Comparison of ENCODE assay signal across 26 mouse cellular contexts in the genomic region with DNA sequence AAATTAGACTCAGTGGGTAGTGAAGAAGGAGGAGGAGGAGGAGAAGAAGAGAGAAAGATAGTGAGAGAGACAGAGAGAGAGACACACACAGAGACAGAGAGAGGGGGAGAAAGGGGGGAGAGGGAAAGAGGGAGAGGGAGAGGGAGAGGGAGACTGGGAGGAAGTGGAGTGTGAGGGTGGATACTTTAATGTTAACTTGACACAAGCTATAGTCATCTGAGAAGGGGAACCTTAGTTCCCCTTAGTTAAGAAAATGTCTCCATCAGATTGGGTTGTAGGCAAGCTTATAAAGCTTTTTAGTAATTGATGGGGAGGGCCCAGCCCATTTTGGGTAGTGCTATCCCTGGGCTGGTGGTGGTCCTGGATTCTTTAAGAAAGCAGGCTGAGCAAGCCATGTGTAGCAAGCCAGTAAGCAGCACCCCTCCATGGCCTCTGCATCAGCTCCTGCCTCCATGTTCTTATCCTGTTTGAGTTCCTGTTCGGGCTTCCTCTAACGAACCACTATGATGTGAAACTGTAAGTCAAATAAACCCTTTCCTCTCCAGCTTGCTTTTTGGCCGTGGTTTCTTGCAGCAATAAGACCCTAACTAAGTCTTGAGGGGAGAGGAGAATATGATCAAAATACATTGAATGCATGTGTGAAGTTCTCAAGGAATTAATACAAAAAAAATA. TPM values are rescaled to one million over a fixed set of nuclear protein-coding genes. Genes with fewer than 3 reads are reported as not detected.
DNase-seq lines count a peak whose midpoint lies in the region; ATAC-seq and TF ChIP-seq lines count a peak whose summit lies in the region.
"Had no signal": no experiment of that assay in that cellular context is flagged by ENCODE, and none has a peak within 500 bp of the region (broad histone marks: within the 10 kb centered on the region; RNA-seq: fewer than 3 reads in every experiment).

No protein-coding gene starts in this region.

- no peaks in the 10 kb centered on the region for H3K27me3 ChIP-seq in liver, embryonic 16.5 days (ENCODE audit: control insufficient read depth, insufficient read depth, low read depth, low read length)
- no peaks in the 10 kb centered on the region for H3K27me3 ChIP-seq in small intestine, adult 2 months (ENCODE audit: control insufficient read depth, insufficient read depth, low read length)
- H3K27me3 ChIP-seq: embryonic facial prominence, embryonic 15.5 days; hindbrain, embryonic 15.5 days; midbrain, embryonic 13.5 days had no signal

- no peak for TF ChIP-seq CTCF in small intestine, adult 2 months (IDR thresholded peaks at IDR 0.05; ENCODE audit: extremely low read depth, insufficient read length, insufficient replicate concordance, low read depth, low read length)
- TF ChIP-seq CTCF in gastrocnemius, adult 2 months (IDR thresholded peaks at IDR 0.05), result no peak

- TF ChIP-seq POLR2A in small intestine, adult 2 months (IDR thresholded peaks at IDR 0.05; ENCODE audit: low read depth, low read length), result no peak

- no peaks in the 10 kb centered on the region for H3K9me3 ChIP-seq in liver, embryonic 16.5 days (replicated peaks; ENCODE audit: control insufficient read depth, low read length)
- H3K9me3 ChIP-seq: embryonic facial prominence, embryonic 15.5 days; G1E; hindbrain, embryonic 15.5 days; midbrain, embryonic 13.5 days had no signal

- no peak overlapping the region for H3K9ac ChIP-seq in liver, embryonic 16.5 days (ENCODE audit: low read depth, low read length)
- H3K9ac ChIP-seq: embryonic facial prominence, embryonic 15.5 days; hindbrain, embryonic 15.5 days; liver, embryonic 14.5 days; midbrain, embryonic 13.5 days had no signal

- DNase-seq in lung, postnatal 36 days, result peak; percentile 10
- DNase-seq in lung, adult 18-20 months, result no peak
- DNase-seq in MEL-GATA-1-ER (ENCODE audit: extremely low read depth, low read depth), result peak; percentile 51
- no peak for DNase-seq in cerebellum, adult 9-10 months
- DNase-seq in gastrocnemius, adult 2 months, result no peak
- DNase-seq: adrenal gland, adult 2 months; cerebellum, adult 9-11 months; embryo, embryonic 11 days; gastrocnemius, postnatal 14 days; left cerebral cortex, postnatal 4 days; right cerebral cortex, postnatal 25 days had no signal

- intact Hi-C loops in gastrocnemius, adult 2 months (cut with DNase I), result loop anchor here (5.0 to 10.0 kb wide), 2 partner anchors 152 to 220 kb away; no protein-coding TSS in a partner anchor

- no peak overlapping the region for H3K4me2 ChIP-seq in liver, embryonic 16.5 days (ENCODE audit: low read depth, low read length)
- H3K4me2 ChIP-seq: embryonic facial prominence, embryonic 15.5 days; hindbrain, embryonic 15.5 days; midbrain, embryonic 13.5 days had no signal

- H3K36me3 ChIP-seq in liver, embryonic 16.5 days (ENCODE audit: control insufficient read depth, insufficient read depth), result no peaks in the 10 kb centered on the region
- H3K36me3 ChIP-seq in small intestine, adult 2 months (ENCODE audit: control insufficient read depth, insufficient read depth, low read length), result no peaks in the 10 kb centered on the region
- H3K36me3 ChIP-seq: embryonic facial prominence, embryonic 15.5 days; G1E; hindbrain, embryonic 15.5 days; midbrain, embryonic 13.5 days had no signal

- WGBS in liver, embryonic 16.5 days (ENCODE audit: insufficient replicate concordance), result 10% methylated on average over 3 of the region's 3 CpGs
- WGBS in small intestine, adult 2 months, result 30% methylated on average over 3 of the region's 3 CpGs

- H3K27ac ChIP-seq in liver, embryonic 16.5 days (ENCODE audit: low read length), result peak overlapping the region; percentile 48; the same call in 1 of the 2 replicates
- peak overlapping the region; percentile 74 for H3K27ac ChIP-seq in small intestine, adult 2 months (ENCODE audit: insufficient read depth, low read depth, low read length)
- H3K27ac ChIP-seq in gastrocnemius, adult 2 months, result no peak overlapping the region
- H3K27ac ChIP-seq: embryonic facial prominence, embryonic 15.5 days; hindbrain, embryonic 15.5 days; liver, embryonic 14.5 days; midbrain, embryonic 13.5 days had no signal

- no peak overlapping the region for H3K4me3 ChIP-seq in liver, embryonic 16.5 days (ENCODE audit: low read depth, low read length)
- H3K4me3 ChIP-seq in small intestine, adult 2 months (ENCODE audit: low read depth, low read length), result no peak overlapping the region
- H3K4me3 ChIP-seq in gastrocnemius, adult 2 months, result no peak overlapping the region
- H3K4me3 ChIP-seq: embryonic facial prominence, embryonic 15.5 days; hindbrain, embryonic 15.5 days; midbrain, embryonic 13.5 days had no signal

- ATAC-seq in liver, embryonic 16.5 days (ENCODE audit: low read depth), result no peak
- ATAC-seq: intestine, embryonic 16.5 days; midbrain, embryonic 13.5 days had no signal

- no peaks in the 10 kb centered on the region for H3K4me1 ChIP-seq in liver, embryonic 16.5 days (ENCODE audit: control insufficient read depth, low read depth, low read length)
- H3K4me1 ChIP-seq in small intestine, adult 2 months (ENCODE audit: control insufficient read depth, insufficient read depth, insufficient read length, low read length), result no peaks in the 10 kb centered on the region; the same call in 1 of the 2 replicates
- H3K4me1 ChIP-seq: embryonic facial prominence, embryonic 15.5 days; hindbrain, embryonic 15.5 days; midbrain, embryonic 13.5 days had no signal

RNA-seq across cellular contexts. Expression of gene Slc36a3, which starts 3.0 kb away (rescaled TPM):
- polyA plus RNA-seq in liver, embryonic 16.5 days (2015; fragmentation: Nextera tagmentation; extraction: Ambion mirVana), result not detected in 2 replicates
- polyA plus RNA-seq in small intestine, adult 2 months (2012; rRNA removed), result 0.18 and 0.23 TPM in 2 replicates
- not detected for total RNA-seq in gastrocnemius, adult 2 months (2021)
- total RNA-seq: adrenal gland, adult 2 months; gastrocnemius, postnatal 14 days; heart, postnatal 10 days; layer of hippocampus, adult 18-20 months; left cerebral cortex, adult 18-20 months; left cerebral cortex, postnatal 4 days had no signal
- polyA plus RNA-seq: embryonic facial prominence, embryonic 15.5 days; forebrain, embryonic 11.5 days; frontal cortex, adult 2 months; G1E; hindbrain, embryonic 15.5 days; intestine, embryonic 16.5 days; kidney, embryonic 16.5 days; liver, embryonic 14.5 days; midbrain, embryonic 13.5 days; neural tube, embryonic 11.5 days had no signal

RNA-seq across cellular contexts. Expression of gene Slc36a2, which starts 30.3 kb away (rescaled TPM):
- 39.3 and 51.1 TPM in 2 replicates for polyA plus RNA-seq in liver, embryonic 16.5 days (2015; fragmentation: Nextera tagmentation; extraction: Ambion mirVana)
- polyA plus RNA-seq in small intestine, adult 2 months (2012; rRNA removed), result 0.90 and 1.6 TPM in 2 replicates
- under 1 TPM; 0.15 to 0.61 TPM for total RNA-seq in gastrocnemius, adult 2 months (2021)
- polyA plus RNA-seq: forebrain, embryonic 11.5 days; G1E had no signal

RNA-seq across cellular contexts. Expression of gene Slc36a1, which starts 49.6 kb away (rescaled TPM):
- polyA plus RNA-seq in liver, embryonic 16.5 days (2015; fragmentation: Nextera tagmentation; extraction: Ambion mirVana), result 2.3 and 2.5 TPM in 2 replicates
- polyA plus RNA-seq in small intestine, adult 2 months (2012; rRNA removed), result 48.9 and 96.4 TPM in 2 replicates
- 1 to 10 TPM; 6.2 TPM for total RNA-seq in gastrocnemius, adult 2 months (2021)

RNA-seq across cellular contexts. Expression of gene Gm2a, which starts 56.6 kb away (rescaled TPM):
- 27.4 and 32.6 TPM in 2 replicates for polyA plus RNA-seq in liver, embryonic 16.5 days (2015; fragmentation: Nextera tagmentation; extraction: Ambion mirVana)
- polyA plus RNA-seq in small intestine, adult 2 months (2012; rRNA removed), result 16.6 and 24.2 TPM in 2 replicates
- total RNA-seq in gastrocnemius, adult 2 months (2021), result 1 to 10 TPM; 6.5 to 6.7 TPM
- polyA plus RNA-seq: G1E had no signal

Comparison
In these comparisons a context has a peak if more than half of its experiments do, and no peak if none do; other contexts are left out.
1. DNase-seq: peak in lung, postnatal 36 days (single experiment) and MEL-GATA-1-ER (single experiment); none in lung, adult 18-20 months (0 of 2), cerebellum, adult 9-10 months (single experiment) and gastrocnemius, adult 2 months (single experiment).
2. RNA of gene Slc36a2, which starts 30.3 kb away (polyA plus RNA-seq): 39.3 to 51.1 TPM in liver, embryonic 16.5 days; 0.90 to 1.6 TPM in small intestine, adult 2 months; every median in the first group is over 10 times any median in the second.
3. RNA of gene Slc36a1, which starts 49.6 kb away (polyA plus RNA-seq): 48.9 to 96.4 TPM in small intestine, adult 2 months; 2.3 to 2.5 TPM in liver, embryonic 16.5 days; every median in the first group is over 10 times any median in the second.